Mouse (Mus musculus): ENCODE data around the gene Bbip1. TPM values are rescaled to one million over a fixed set of nuclear protein-coding genes. Genes with fewer than 3 reads are reported as not detected.
"Not testable (repeated sequence)": the region's sequence is repeated elsewhere in the genome, so short reads cannot be mapped to it uniquely, and the experiment has no call there.

Gene Bbip1
- total RNA-seq (2021) (10 to 100 TPM; 25.6 to 30.8 TPM), polyA plus RNA-seq (2012; rRNA removed) (1.3 and 2.9 TPM in 2 replicates)
- long read RNA-seq, transcript Bbip1-206 (4 exons, 662 nt): major isoform, 11 of 40 reads
- long read RNA-seq, partial matches to known transcripts: 6 of 40 reads
- long read RNA-seq, other reads (novel, unspliced or antisense): 21 of 40 reads

GRCm38 (mm10) chr19:53943802-53944785 is at the start of gene Bbip1, which contains the start of gene Shoc2:
Gene Bbip1, minus strand, starts transcription at chr19:53944627.
Gene Shoc2, plus strand, starts transcription at chr19:53944306.
- peak; percentile 99 for DNase-seq

GRCm38 (mm10) chr19:53993860-53994259 is 49.4 kb upstream of the Bbip1 start:
- DNase-seq: no peak

GRCm38 (mm10) chr19:53990538-53990937 is 46.1 kb upstream of the Bbip1 start:
- no peak for DNase-seq

GRCm38 (mm10) chr19:53984628-53985027 is 40.2 kb upstream of the Bbip1 start:
- DNase-seq: no peak

GRCm38 (mm10) chr19:53983336-53983735 is 38.9 kb upstream of the Bbip1 start:
- no peak for DNase-seq

- no peak for DNase-seq
These were observed 37.6 kb upstream of the Bbip1 start for GRCm38 (mm10) chr19:53982041-53982440.

GRCm38 (mm10) chr19:53973656-53974055 is 29.2 kb upstream of the Bbip1 start:
- DNase-seq: no peak

GRCm38 (mm10) chr19:53971938-53972337 is 27.5 kb upstream of the Bbip1 start:
- no peak for DNase-seq

GRCm38 (mm10) chr19:53969226-53969625 is 24.8 kb upstream of the Bbip1 start:
- DNase-seq: no peak

- no peak for DNase-seq
These were observed 20.6 kb upstream of the Bbip1 start for GRCm38 (mm10) chr19:53964910-53965633.

- DNase-seq: not testable (repeated sequence)
These were observed 19.9 kb upstream of the Bbip1 start for GRCm38 (mm10) chr19:53964347-53964746.

- DNase-seq: no peak
These were observed 18.1 kb upstream of the Bbip1 start for GRCm38 (mm10) chr19:53962511-53962910.

GRCm38 (mm10) chr19:53957513-53957912 is 13.1 kb upstream of the Bbip1 start:
- DNase-seq: no peak

- peak; percentile 64 for DNase-seq
These were observed 980 bp upstream of the Bbip1 start for GRCm38 (mm10) chr19:53945171-53946042.

- DNase-seq: no peak
These were observed 351 bp upstream of the Bbip1 start for GRCm38 (mm10) chr19:53944786-53945169.

- DNase-seq: no peak
These were observed 2.1 kb downstream of the Bbip1 start for GRCm38 (mm10) chr19:53942342-53942741.

- no peak for DNase-seq
These were observed 3.3 kb downstream of the Bbip1 start for GRCm38 (mm10) chr19:53941139-53941538.

GRCm38 (mm10) chr19:53939467-53939866 is 5.0 kb downstream of the Bbip1 start:
- no peak for DNase-seq

GRCm38 (mm10) chr19:53934046-53934445 is 10.4 kb downstream of the Bbip1 start:
- DNase-seq: no peak

- no peak for DNase-seq
These were observed 11.4 kb downstream of the Bbip1 start for GRCm38 (mm10) chr19:53933050-53933449.

- no peak for DNase-seq
These were observed 15.2 kb downstream of the Bbip1 start for GRCm38 (mm10) chr19:53929218-53929617.

- no peak for DNase-seq
These were observed 17.7 kb downstream of the Bbip1 start for GRCm38 (mm10) chr19:53926705-53927104.

All from adrenal gland, adult 2 months (tissue).